Mouse (Mus musculus) layer of hippocampus, adult 8-10 months (tissue): ENCODE data around the gene 1700021F05Rik. TPM values are rescaled to one million over a fixed set of nuclear protein-coding genes. Genes with fewer than 3 reads are reported as not detected.

Source experiments
- DNase-seq, 2 experiments: peaks; one replicate each; pipeline ENCODE4 v3.0.0; 2022; ENCODE audit warnings: low spot score in 2 of 2
- total RNA-seq, 4 experiments: library from RNA; stranded (reverse); gene quantifications; 2 replicates each; pipeline ENCODE4 v1.2.4; 2022

The 1700021F05Rik gene
- total RNA-seq = 10 to 100 TPM; 33.9 to 44.5 (median 41.1) TPM

- DNase-seq = peak; percentile 89 to 94
Observed at GRCm38 (mm10) chr10:43540442-43541152, at the start of gene 1700021F05Rik. Gene 1700021F05Rik (minus strand): TSS chr10:43540994.

- DNase-seq = no peak
Observed at GRCm38 (mm10) chr10:43588470-43589177, 47.8 kb upstream of the 1700021F05Rik start.

GRCm38 (mm10) chr10:43584538-43584937 lies 43.7 kb upstream of the 1700021F05Rik start:
- no peak for DNase-seq

GRCm38 (mm10) chr10:43581260-43581659 lies 40.5 kb upstream of the 1700021F05Rik start:
- no peak for DNase-seq

GRCm38 (mm10) chr10:43580649-43581078 lies 39.9 kb upstream of the 1700021F05Rik start:
- no peak for DNase-seq

- DNase-seq = no peak
Observed at GRCm38 (mm10) chr10:43579381-43580261, 38.8 kb upstream of the 1700021F05Rik start.

- DNase-seq = no peak
Observed at GRCm38 (mm10) chr10:43578754-43579380, 38.1 kb upstream of the 1700021F05Rik start.

- DNase-seq = no peak
Observed at GRCm38 (mm10) chr10:43578366-43578753, 37.6 kb upstream of the 1700021F05Rik start.

- no peak for DNase-seq
Observed at GRCm38 (mm10) chr10:43577997-43578331, 37.2 kb upstream of the 1700021F05Rik start, which contains the start of gene Cd24a. Gene Cd24a (plus strand): TSS chr10:43578284.

- no peak for DNase-seq
Observed at GRCm38 (mm10) chr10:43577299-43577996, 36.7 kb upstream of the 1700021F05Rik start.

GRCm38 (mm10) chr10:43574956-43575355 lies 34.2 kb upstream of the 1700021F05Rik start:
- peak; percentile 66 to 87 for DNase-seq

- DNase-seq = no peak
Observed at GRCm38 (mm10) chr10:43574352-43574751, 33.6 kb upstream of the 1700021F05Rik start.

- DNase-seq = no peak
Observed at GRCm38 (mm10) chr10:43561311-43561710, 20.5 kb upstream of the 1700021F05Rik start.

GRCm38 (mm10) chr10:43560765-43561164 lies 20.0 kb upstream of the 1700021F05Rik start:
- no peak for DNase-seq

- DNase-seq = no peak
Observed at GRCm38 (mm10) chr10:43559313-43559712, 18.5 kb upstream of the 1700021F05Rik start.

GRCm38 (mm10) chr10:43557630-43558165 lies 16.9 kb upstream of the 1700021F05Rik start:
- no peak for DNase-seq

- no peak for DNase-seq
Observed at GRCm38 (mm10) chr10:43551388-43551787, 10.6 kb upstream of the 1700021F05Rik start.

GRCm38 (mm10) chr10:43550923-43551322 lies 10.1 kb upstream of the 1700021F05Rik start:
- DNase-seq = no peak

- DNase-seq = no peak
Observed at GRCm38 (mm10) chr10:43549411-43549810, 8.6 kb upstream of the 1700021F05Rik start.

- no peak for DNase-seq
Observed at GRCm38 (mm10) chr10:43541153-43541544, 355 bp upstream of the 1700021F05Rik start.
